ENCODE assay signal across 8 mouse cellular contexts in genomic region chr9:36833043-36833881, GRCm38 (mm10). TPM values are rescaled to one million over a fixed set of nuclear protein-coding genes. Genes with fewer than 3 reads are reported as not detected.
DNase-seq lines count a peak whose midpoint lies in the region; ATAC-seq lines count a peak whose summit lies in the region.

No protein-coding gene starts in this region.

- peak overlapping the region; percentile 66 for H3K9ac ChIP-seq in embryonic facial prominence, embryonic 14.5 days (ENCODE audit: low read depth, low read length)
- H3K9ac ChIP-seq in hindbrain, embryonic 15.5 days: peak overlapping the region; percentile 90
- H3K9ac ChIP-seq in liver, embryonic 12.5 days: peak overlapping the region; percentile 20; the same call in 1 of the 2 replicates

- 2% methylated on average over 30 of the region's 31 CpGs for WGBS in embryonic facial prominence, embryonic 14.5 days
- under 1% methylated on average over 31 of the region's 31 CpGs for WGBS in hindbrain, embryonic 15.5 days
- 10% methylated on average over 31 of the region's 31 CpGs for WGBS in liver, embryonic 12.5 days (ENCODE audit: insufficient replicate concordance)

- peak overlapping the region; percentile 72 for H3K4me2 ChIP-seq in embryonic facial prominence, embryonic 14.5 days (ENCODE audit: low read depth, low read length)
- peak overlapping the region; percentile 85 for H3K4me2 ChIP-seq in hindbrain, embryonic 15.5 days
- H3K4me2 ChIP-seq in liver, embryonic 12.5 days: peak overlapping the region; percentile 66

- ATAC-seq in embryonic facial prominence, embryonic 14.5 days (ENCODE audit: low read depth): peak; percentile 67
- ATAC-seq in hindbrain, embryonic 15.5 days (ENCODE audit: low FRiP score, low read depth): peak; percentile 79
- no peak; the same call in 1 of the 2 replicates for ATAC-seq in liver, embryonic 12.5 days

- no peaks in the 10 kb centered on the region for H3K36me3 ChIP-seq in embryonic facial prominence, embryonic 14.5 days (ENCODE audit: control insufficient read depth, insufficient read depth, low read length)
- peaks cover 4% of the 10 kb centered on the region for H3K36me3 ChIP-seq in hindbrain, embryonic 15.5 days
- H3K36me3 ChIP-seq in liver, embryonic 12.5 days: no peaks in the 10 kb centered on the region

- peak overlapping the region; percentile 68 for H3K27ac ChIP-seq in embryonic facial prominence, embryonic 14.5 days (replicated peaks; ENCODE audit: low read depth, low read length)
- peak overlapping the region; percentile 95 for H3K27ac ChIP-seq in hindbrain, embryonic 15.5 days (replicated peaks)
- H3K27ac ChIP-seq in liver, embryonic 12.5 days: no peak overlapping the region

- no peaks in the 10 kb centered on the region for H3K4me1 ChIP-seq in embryonic facial prominence, embryonic 14.5 days (ENCODE audit: control insufficient read depth, insufficient read depth, low read length)
- H3K4me1 ChIP-seq in hindbrain, embryonic 15.5 days (replicated peaks): peaks cover 35% of the 10 kb centered on the region
- H3K4me1 ChIP-seq in liver, embryonic 12.5 days: peaks cover 9% of the 10 kb centered on the region

- H3K27me3 ChIP-seq in embryonic facial prominence, embryonic 14.5 days (replicated peaks; ENCODE audit: control insufficient read depth, insufficient read depth, low read length): peaks cover 7% of the 10 kb centered on the region; the same call in 1 of the 2 replicates
- H3K27me3 ChIP-seq in hindbrain, embryonic 15.5 days: no peaks in the 10 kb centered on the region
- H3K27me3 ChIP-seq in liver, embryonic 12.5 days (replicated peaks): peaks cover 37% of the 10 kb centered on the region

- DNase-seq in adrenal gland, adult 2 months: peak; percentile 20
- DNase-seq in adrenal gland, postnatal 25 days: no peak
- peak; percentile 12 for DNase-seq in ZHBTc4 (ENCODE audit: low read depth, low spot score)
- DNase-seq in embryonic facial prominence, embryonic 14.5 days (ENCODE audit: low spot score): peak; percentile 36
- DNase-seq in right cerebral cortex, adult 2 months (ENCODE audit: low spot score in 2 of 2): peak; percentile 69 to 74
- DNase-seq in spleen, postnatal 10 days (ENCODE audit: low spot score in 2 of 2): no peak

- peak overlapping the region; percentile 52 for H3K4me3 ChIP-seq in embryonic facial prominence, embryonic 14.5 days (ENCODE audit: low read depth, low read length)
- H3K4me3 ChIP-seq in hindbrain, embryonic 15.5 days: peak overlapping the region; percentile 82
- peak overlapping the region; percentile 42 for H3K4me3 ChIP-seq in liver, embryonic 12.5 days

- H3K9me3 ChIP-seq in embryonic facial prominence, embryonic 14.5 days (ENCODE audit: control insufficient read depth, low read length): no peaks in the 10 kb centered on the region
- no peaks in the 10 kb centered on the region for H3K9me3 ChIP-seq in hindbrain, embryonic 15.5 days
- no peaks in the 10 kb centered on the region for H3K9me3 ChIP-seq in liver, embryonic 12.5 days (replicated peaks)

RNA-seq across cellular contexts. Expression of gene Fez1, which starts 11.6 kb away (rescaled TPM):
- total RNA-seq in adrenal gland, adult 2 months (2021): 1 to 10 TPM; 2.7 to 7.2 TPM
- polyA plus RNA-seq in adrenal gland, adult 2 months (2012; rRNA removed): 0.74 and 0.76 TPM in 2 replicates
- total RNA-seq in adrenal gland, postnatal 25 days (2021): 4.0 and 4.7 TPM in 2 replicates
- 47.7 and 54.8 TPM in 2 replicates for polyA plus RNA-seq in embryonic facial prominence, embryonic 14.5 days (2014; fragmentation: Nextera tagmentation; extraction: Ambion mirVana)
- polyA plus RNA-seq in hindbrain, embryonic 15.5 days (2015; fragmentation: Nextera tagmentation; extraction: Ambion mirVana): 533 and 554 TPM in 2 replicates
- 0.82 and 0.99 TPM in 2 replicates for polyA plus RNA-seq in liver, embryonic 12.5 days (2016; fragmentation: Nextera tagmentation; extraction: Ambion mirVana)

RNA-seq across cellular contexts. Expression of gene Ei24, which starts 36.1 kb away (rescaled TPM):
- 100 to 1,000 TPM; 134 to 147 TPM for total RNA-seq in adrenal gland, adult 2 months (2021)
- polyA plus RNA-seq in adrenal gland, adult 2 months (2012; rRNA removed): 200 and 225 TPM in 2 replicates
- 118 and 131 TPM in 2 replicates for total RNA-seq in adrenal gland, postnatal 25 days (2021)
- 51.5 and 60.7 TPM in 2 replicates for polyA plus RNA-seq in embryonic facial prominence, embryonic 14.5 days (2014; fragmentation: Nextera tagmentation; extraction: Ambion mirVana)
- 116 and 124 TPM in 2 replicates for polyA plus RNA-seq in hindbrain, embryonic 15.5 days (2015; fragmentation: Nextera tagmentation; extraction: Ambion mirVana)
- 41.9 and 42.7 TPM in 2 replicates for polyA plus RNA-seq in liver, embryonic 12.5 days (2016; fragmentation: Nextera tagmentation; extraction: Ambion mirVana)

Comparison
In these comparisons a context has a peak if more than half of its experiments do, and no peak if none do; other contexts are left out.
1. DNase-seq: peak in adrenal gland, adult 2 months (single experiment), ZHBTc4 (single experiment), embryonic facial prominence, embryonic 14.5 days (single experiment) and right cerebral cortex, adult 2 months (2 of 2); none in adrenal gland, postnatal 25 days (single experiment) and spleen, postnatal 10 days (0 of 2).
2. H3K9ac ChIP-seq: peak in every context shown above with its lines; median percentile 90 in hindbrain, embryonic 15.5 days; 66 in embryonic facial prominence, embryonic 14.5 days; 20 in liver, embryonic 12.5 days.
3. RNA of gene Fez1, which starts 11.6 kb away (polyA plus RNA-seq): 533 to 554 TPM in hindbrain, embryonic 15.5 days and 47.7 to 54.8 TPM in embryonic facial prominence, embryonic 14.5 days; 0.82 to 0.99 TPM in liver, embryonic 12.5 days and 0.74 to 0.76 TPM in adrenal gland, adult 2 months; every median in the first group is over 10 times any median in the second.
4. Peak in every context shown above with its lines, with median percentiles within 50 percentile points of each other: H3K4me2 ChIP-seq and H3K4me3 ChIP-seq.